Mouse (Mus musculus) embryonic facial prominence, embryonic 15.5 days (tissue): ENCODE results near the gene Rabl3. TPM values are rescaled to one million over a fixed set of nuclear protein-coding genes. Genes with fewer than 3 reads are reported as not detected.

Experiments
- polyA plus RNA-seq: library from polyadenylated mRNA; unstranded; fragments of >200 nt; fragmentation: Nextera tagmentation; extraction: Ambion mirVana; gene quantifications from 2 replicates; pipeline ENCODE4 v1.2.1, GENCODE M21; 2015

The Rabl3 gene
- polyA plus RNA-seq, 1 experiment from 2014 or later = 19.6 TPM

Other genes with a start within 250 kb of the Rabl3 start
- gene Stxbp5l, start 154.9 kb upstream of the Rabl3 start, polyA plus RNA-seq = 0.94 and 1.1 TPM in 2 replicates
- 25.4 and 26.4 TPM in 2 replicates for gene Gtf2e1, start 96 bp upstream of the Rabl3 start, polyA plus RNA-seq
- 0.18 TPM in 1 of 2 replicates, not detected in the other for gene Hgd, start 40.3 kb downstream of the Rabl3 start, polyA plus RNA-seq
- 48.9 and 54.6 TPM in 2 replicates for gene Ndufb4, start 114.6 kb downstream of the Rabl3 start, polyA plus RNA-seq
- gene Fstl1, start 237.0 kb downstream of the Rabl3 start, polyA plus RNA-seq = 725 and 741 TPM in 2 replicates